7 mouse cellular contexts compared by ENCODE assay signal in genomic region chr11:3193363-3193762, GRCm38 (mm10). TPM values are rescaled to one million over a fixed set of nuclear protein-coding genes. Genes with fewer than 3 reads are reported as not detected.
DNase-seq lines count a peak whose midpoint lies in the region; ATAC-seq lines count a peak whose summit lies in the region.

Gene Sfi1, minus strand, starts transcription at chr11:3193463.

- no peaks in the 10 kb centered on the region for H3K4me1 ChIP-seq in liver, embryonic 11.5 days (replicated peaks; ENCODE audit: control insufficient read depth, insufficient read depth, low read length)
- H3K4me1 ChIP-seq in liver, embryonic 12.5 days = no peaks in the 10 kb centered on the region
- no peaks in the 10 kb centered on the region for H3K4me1 ChIP-seq in heart, embryonic 12.5 days (replicated peaks)
- H3K4me1 ChIP-seq in limb, embryonic 13.5 days = no peaks in the 10 kb centered on the region

- H3K27ac ChIP-seq in liver, embryonic 11.5 days (ENCODE audit: low read depth, low read length) = no peak within 1 kb of the TSS
- no peak within 1 kb of the TSS for H3K27ac ChIP-seq in liver, embryonic 12.5 days
- no peak within 1 kb of the TSS for H3K27ac ChIP-seq in heart, embryonic 12.5 days (ENCODE audit: poor library complexity, severe bottlenecking)
- H3K27ac ChIP-seq in limb, embryonic 13.5 days = no peak within 1 kb of the TSS

- no peak for ATAC-seq in liver, embryonic 11.5 days (replicated peaks; ENCODE audit: low FRiP score)
- ATAC-seq in liver, embryonic 12.5 days = no peak
- ATAC-seq in heart, embryonic 12.5 days (ENCODE audit: insufficient number of reproducible peaks, low FRiP score) = no peak
- no peak for ATAC-seq in limb, embryonic 13.5 days (ENCODE audit: low FRiP score, low read depth)

- H3K4me3 ChIP-seq in liver, embryonic 11.5 days (ENCODE audit: low read depth, low read length) = no peak within 1 kb of the TSS
- no peak within 1 kb of the TSS for H3K4me3 ChIP-seq in liver, embryonic 12.5 days
- no peak within 1 kb of the TSS for H3K4me3 ChIP-seq in heart, embryonic 12.5 days
- no peak within 1 kb of the TSS for H3K4me3 ChIP-seq in limb, embryonic 13.5 days

- no peaks in the 10 kb centered on the region for H3K27me3 ChIP-seq in liver, embryonic 11.5 days (replicated peaks; ENCODE audit: control insufficient read depth, insufficient read depth, low read length)
- no peaks in the 10 kb centered on the region for H3K27me3 ChIP-seq in liver, embryonic 12.5 days (replicated peaks)
- H3K27me3 ChIP-seq in heart, embryonic 12.5 days (replicated peaks) = no peaks in the 10 kb centered on the region
- H3K27me3 ChIP-seq in limb, embryonic 13.5 days = no peaks in the 10 kb centered on the region

- no peaks in the 10 kb centered on the region for H3K36me3 ChIP-seq in liver, embryonic 11.5 days (ENCODE audit: control insufficient read depth, insufficient read depth, low read length)
- H3K36me3 ChIP-seq in liver, embryonic 12.5 days = no peaks in the 10 kb centered on the region
- no peaks in the 10 kb centered on the region for H3K36me3 ChIP-seq in heart, embryonic 12.5 days
- no peaks in the 10 kb centered on the region for H3K36me3 ChIP-seq in limb, embryonic 13.5 days

- H3K4me2 ChIP-seq in liver, embryonic 11.5 days = no peak within 1 kb of the TSS
- H3K4me2 ChIP-seq in liver, embryonic 12.5 days = no peak within 1 kb of the TSS
- no peak within 1 kb of the TSS for H3K4me2 ChIP-seq in heart, embryonic 12.5 days
- H3K4me2 ChIP-seq in limb, embryonic 13.5 days (replicated peaks) = no peak within 1 kb of the TSS

- H3K9ac ChIP-seq in liver, embryonic 11.5 days (ENCODE audit: low read depth, low read length) = no peak within 1 kb of the TSS
- H3K9ac ChIP-seq in liver, embryonic 12.5 days = no peak within 1 kb of the TSS
- H3K9ac ChIP-seq in heart, embryonic 12.5 days = no peak within 1 kb of the TSS
- H3K9ac ChIP-seq in limb, embryonic 13.5 days = no peak within 1 kb of the TSS

- 83% methylated on average over 25 of the region's 25 CpGs for WGBS in liver, embryonic 11.5 days
- WGBS in liver, embryonic 12.5 days (ENCODE audit: insufficient replicate concordance) = 78% methylated on average over 25 of the region's 25 CpGs
- WGBS in heart, embryonic 12.5 days = 81% methylated on average over 25 of the region's 25 CpGs
- 85% methylated on average over 25 of the region's 25 CpGs for WGBS in limb, embryonic 13.5 days

- no peak for DNase-seq in liver, embryonic 11.5 days (ENCODE audit: low spot score)
- DNase-seq in adrenal gland, postnatal 4 days (ENCODE audit: low spot score in 2 of 2) = no peak
- no peak for DNase-seq in kidney, adult 9 months
- no peak for DNase-seq in cerebellum, adult 11 months

- H3K9me3 ChIP-seq in liver, embryonic 11.5 days (ENCODE audit: control insufficient read depth, low read length) = no peaks in the 10 kb centered on the region
- no peaks in the 10 kb centered on the region for H3K9me3 ChIP-seq in liver, embryonic 12.5 days (replicated peaks)
- H3K9me3 ChIP-seq in heart, embryonic 12.5 days (replicated peaks) = no peaks in the 10 kb centered on the region
- H3K9me3 ChIP-seq in limb, embryonic 13.5 days = no peaks in the 10 kb centered on the region

RNA-seq across cellular contexts. Expression of gene Sfi1, which starts in this region (rescaled TPM):
- polyA plus RNA-seq in liver, embryonic 11.5 days (2014; fragmentation: Nextera tagmentation; extraction: Ambion mirVana) = 8.6 and 10.9 TPM in 2 replicates
- polyA plus RNA-seq in liver, embryonic 12.5 days (2016; fragmentation: Nextera tagmentation; extraction: Ambion mirVana) = 6.5 and 6.9 TPM in 2 replicates
- 100 to 1,000 TPM in 1 of 2 experiments, 10 to 100 TPM in 1; 95.0 to 117 TPM for total RNA-seq in adrenal gland, postnatal 4 days (2021)
- 12.8 and 13.8 TPM in 2 replicates for polyA plus RNA-seq in heart, embryonic 12.5 days (2016; fragmentation: Nextera tagmentation; extraction: Ambion mirVana)
- 16.8 and 17.3 TPM in 2 replicates for polyA plus RNA-seq in limb, embryonic 13.5 days (2015; fragmentation: Nextera tagmentation; extraction: Ambion mirVana)
